In genomic region chr13:98502813-98503341, GRCm38 (mm10) we compare ENCODE assay signal across 7 mouse cellular contexts. TPM values are rescaled to one million over a fixed set of nuclear protein-coding genes. Genes with fewer than 3 reads are reported as not detected.
A peak's percentile ranks its signal among the peaks of the same experiment; 100 is the strongest.
DNase-seq lines count a peak whose midpoint lies in the region; ATAC-seq and TF ChIP-seq lines count a peak whose summit lies in the region.

No protein-coding gene starts in this region.

- H3K27ac ChIP-seq in ES-Bruce4 (ENCODE audit: insufficient read depth, low read length) (no peak overlapping the region), ES-E14 (ENCODE audit: insufficient read depth, low read depth, low read length, poor library complexity, severe bottlenecking) (no peak overlapping the region)
- H3K27ac ChIP-seq in heart, postnatal 0 days (ENCODE audit: low read depth) = no peak overlapping the region
- no peak overlapping the region for H3K27ac ChIP-seq in liver, embryonic 11.5 days (ENCODE audit: low read depth, low read length)

- no peaks in the 10 kb centered on the region for H3K36me3 ChIP-seq in ES-Bruce4 (ENCODE audit: control insufficient read depth, insufficient read depth, low read length, poor library complexity, severe bottlenecking)
- H3K36me3 ChIP-seq in ES-E14 (ENCODE audit: control insufficient read depth, insufficient read depth, low read length, poor library complexity, severe bottlenecking) = no peaks in the 10 kb centered on the region
- no peaks in the 10 kb centered on the region for H3K36me3 ChIP-seq in heart, postnatal 0 days (replicated peaks; ENCODE audit: control insufficient read depth, insufficient read depth, low read length)
- no peaks in the 10 kb centered on the region for H3K36me3 ChIP-seq in liver, embryonic 11.5 days (ENCODE audit: control insufficient read depth, insufficient read depth, low read length)

- TF ChIP-seq CTCF in ES-Bruce4 (IDR thresholded peaks at IDR 0.05; ENCODE audit: low read depth, low read length) = no peak
- no peak for TF ChIP-seq CTCF in heart, postnatal 0 days (IDR thresholded peaks at IDR 0.05; ENCODE audit: low read depth)

- peak overlapping the region; percentile 61 for H3K4me3 ChIP-seq in ES-Bruce4 (ENCODE audit: low read depth, low read length)
- H3K4me3 ChIP-seq in ES-E14 (ENCODE audit: insufficient read depth in 1 of 2, low read depth in 1 of 2, low read length in 2 of 2, poor library complexity in 1 of 2, severe bottlenecking in 1 of 2) = peak overlapping the region; percentile 36 to 38; a peak in 3 of 4 replicates
- H3K4me3 ChIP-seq in heart, postnatal 0 days (ENCODE audit: low read depth, low read length) = peak overlapping the region; percentile 14
- no peak overlapping the region for H3K4me3 ChIP-seq in liver, embryonic 11.5 days (ENCODE audit: low read depth, low read length)

- in situ Hi-C loops in ES-E14 (cut with MboI; ENCODE audit: low sequenced_read_pairs in 2 of 2, unreplicated experiment in 2 of 2) = loop anchor here (5.0 to 10.0 kb wide), 2 partner anchors 138 to 141 kb away; no protein-coding TSS in a partner anchor

- no peak for TF ChIP-seq EP300 in ES-Bruce4 (IDR thresholded peaks at IDR 0.05; ENCODE audit: insufficient read depth, low read depth, low read length)
- no peak for TF ChIP-seq EP300 in heart, postnatal 0 days (IDR thresholded peaks at IDR 0.05; ENCODE audit: low read depth)

- peak overlapping the region; percentile 59 for H3K9ac ChIP-seq in ES-Bruce4 (ENCODE audit: low read depth, poor library complexity, severe bottlenecking)
- H3K9ac ChIP-seq in ES-E14 (ENCODE audit: insufficient read depth, low read depth, low read length, poor library complexity, severe bottlenecking) = no peak overlapping the region
- no peak overlapping the region for H3K9ac ChIP-seq in heart, postnatal 0 days (replicated peaks; ENCODE audit: low read depth, low read length)
- no peak overlapping the region for H3K9ac ChIP-seq in liver, embryonic 11.5 days (ENCODE audit: low read depth, low read length)

- H3K27me3 ChIP-seq in ES-Bruce4 (ENCODE audit: control insufficient read depth, insufficient read depth, low read length, poor library complexity, severe bottlenecking) = peaks cover 35% of the 10 kb centered on the region
- H3K27me3 ChIP-seq in heart, postnatal 0 days (ENCODE audit: control insufficient read depth, insufficient read depth, low read length) = peaks cover 99% of the 10 kb centered on the region
- peaks cover 100% of the 10 kb centered on the region for H3K27me3 ChIP-seq in liver, embryonic 11.5 days (replicated peaks; ENCODE audit: control insufficient read depth, insufficient read depth, low read length)

- WGBS in heart, postnatal 0 days = 2% methylated on average over 27 of the region's 27 CpGs
- WGBS in liver, embryonic 11.5 days = 2% methylated on average over 27 of the region's 27 CpGs

- no peaks in the 10 kb centered on the region for H3K4me1 ChIP-seq in ES-Bruce4 (ENCODE audit: control insufficient read depth, insufficient read depth, low read length)
- H3K4me1 ChIP-seq in ES-E14 (ENCODE audit: control insufficient read depth in 2 of 2, insufficient read depth in 2 of 2, low read length in 2 of 2, poor library complexity in 1 of 2) = 0 out of 4 replicates have a peak, but pooled peaks cover 0 to 3% of the 10 kb centered on the region in 2 experiments
- 0 out of 2 replicates have a peak, but pooled peaks cover 3% of the 10 kb centered on the region for H3K4me1 ChIP-seq in heart, postnatal 0 days (ENCODE audit: control insufficient read depth, insufficient read depth)
- H3K4me1 ChIP-seq in liver, embryonic 11.5 days (replicated peaks; ENCODE audit: control insufficient read depth, insufficient read depth, low read length) = 0 out of 2 replicates have a peak, but pooled peaks cover 3% of the 10 kb centered on the region

- no peaks in the 10 kb centered on the region; the same call in 1 of the 2 replicates for H3K9me3 ChIP-seq in ES-Bruce4 (replicated peaks; ENCODE audit: control insufficient read depth, insufficient read depth, low read length, poor library complexity, severe bottlenecking)
- H3K9me3 ChIP-seq in ES-E14 (ENCODE audit: control insufficient read depth, insufficient read depth, low read depth, low read length) = no peaks in the 10 kb centered on the region
- no peaks in the 10 kb centered on the region for H3K9me3 ChIP-seq in heart, postnatal 0 days (replicated peaks; ENCODE audit: control insufficient read depth, low read length)
- H3K9me3 ChIP-seq in liver, embryonic 11.5 days (ENCODE audit: control insufficient read depth, low read length) = no peaks in the 10 kb centered on the region

- TF ChIP-seq POLR2A in ES-Bruce4 (IDR thresholded peaks at IDR 0.05; ENCODE audit: insufficient read depth, low read length) = no peak

- DNase-seq in ES-E14 (ENCODE audit: low read depth, low spot score) = no peak
- peak; percentile 6 for DNase-seq in heart, postnatal 0 days (ENCODE audit: low spot score)
- DNase-seq in liver, embryonic 11.5 days (ENCODE audit: low spot score) = peak; percentile 45
- DNase-seq in thymus, postnatal 14 days = no peak
- DNase-seq in thymus, postnatal 36 days = no peak
- no peak for DNase-seq in left cerebral cortex, adult 9 months (ENCODE audit: low spot score in 2 of 2)

- peak overlapping the region; percentile 35 for H3K4me2 ChIP-seq in heart, postnatal 0 days (ENCODE audit: low read depth, low read length)
- H3K4me2 ChIP-seq in liver, embryonic 11.5 days = peak overlapping the region; percentile 43

- ATAC-seq in heart, postnatal 0 days (ENCODE audit: insufficient read depth, low read depth) = no peak
- no peak for ATAC-seq in liver, embryonic 11.5 days (replicated peaks; ENCODE audit: low FRiP score)

TF ChIP-seq in ES-E14, 5 proteins besides CTCF, POLR2A, EP300 and RAD21:
- TF ChIP-seq ZC3H11A (IDR thresholded peaks at IDR 0.05; ENCODE audit: borderline replicate concordance, low read depth, low read length) (no peak), MAFK (IDR thresholded peaks at IDR 0.05; ENCODE audit: insufficient read depth, low read depth, low read length) (no peak), HCFC1 (IDR thresholded peaks at IDR 0.05; ENCODE audit: borderline replicate concordance, insufficient read depth, low read length) (no peak), CHD2 (IDR thresholded peaks at IDR 0.05; ENCODE audit: low read depth, low read length) (no peak)

RNA-seq across cellular contexts. Expression of gene Gm10320, which starts 11.1 kb away (rescaled TPM):
- polyA plus RNA-seq in ES-Bruce4 (2011; ENCODE audit: insufficient read depth, insufficient read length, low read depth, missing spikeins) = 3.4 and 7.8 TPM in 2 replicates
- 5.6 and 8.9 TPM in 2 replicates for total RNA-seq in ES-E14 (2012; rRNA removed)
- 13.1 TPM in 1 of 2 replicates, not detected in the other for total RNA-seq in heart, postnatal 0 days (2014; rRNA removed; ENCODE audit: low replicate concordance)
- polyA plus RNA-seq in heart, postnatal 0 days (2015; fragmentation: Nextera tagmentation; extraction: Ambion mirVana) = 0.27 and 0.66 TPM in 2 replicates
- 1.9 and 2.0 TPM in 2 replicates for polyA plus RNA-seq in liver, embryonic 11.5 days (2014; fragmentation: Nextera tagmentation; extraction: Ambion mirVana)

Comparison
In these comparisons a context has a peak if more than half of its experiments do, and no peak if none do; other contexts are left out.
1. DNase-seq: peak in heart, postnatal 0 days (single experiment) and liver, embryonic 11.5 days (single experiment); none in ES-E14 (single experiment), thymus, postnatal 14 days (single experiment), thymus, postnatal 36 days (0 of 2) and left cerebral cortex, adult 9 months (0 of 2).